Mouse (Mus musculus) layer of hippocampus, adult 18-20 months (tissue): Measurements from ENCODE around the gene Cnmd. TPM values are rescaled to one million over a fixed set of nuclear protein-coding genes. Genes with fewer than 3 reads are reported as not detected.

ENCODE experiments used
- DNase-seq, 2 experiments: peaks; one replicate each; pipeline ENCODE4 v3.0.0; 2022; ENCODE audit warnings: low spot score in 2 of 2
- long read RNA-seq: library from polyadenylated mRNA; stranded (forward); transcript quantifications from one replicate; pipeline ENCODE4 v2.0.0, GENCODE M21; 2021
- total RNA-seq, 2 experiments: library from RNA; stranded (reverse); gene quantifications; 2 replicates each; pipeline ENCODE4 v1.2.3; 2021

The Cnmd gene
- total RNA-seq, result 1 to 10 TPM; 1.0 to 1.7 TPM
- long read RNA-seq, partial matches to known transcripts, result 0 of 2 reads
- long read RNA-seq, other reads (novel, unspliced or antisense), result 2 of 2 reads

GRCm38 (mm10) chr14:79662001-79662400, at the start of gene Cnmd:
Cnmd (minus strand) TSS chr14:79662170.
- DNase-seq, result no peak

GRCm38 (mm10) chr14:79711301-79711700, 49.3 kb upstream of the Cnmd start:
- DNase-seq, result peak in 1 of 2 experiments; percentile 52

- no peak for DNase-seq
Observed at GRCm38 (mm10) chr14:79703523-79704172, 41.7 kb upstream of the Cnmd start.

- no peak for DNase-seq
Observed at GRCm38 (mm10) chr14:79701606-79702005, 39.6 kb upstream of the Cnmd start.

GRCm38 (mm10) chr14:79701054-79701453, 39.1 kb upstream of the Cnmd start:
- no peak for DNase-seq

- no peak for DNase-seq
Observed at GRCm38 (mm10) chr14:79699381-79699780, 37.4 kb upstream of the Cnmd start.

- no peak for DNase-seq
Observed at GRCm38 (mm10) chr14:79690068-79690844, 28.3 kb upstream of the Cnmd start.

GRCm38 (mm10) chr14:79680652-79681051, 18.7 kb upstream of the Cnmd start:
- no peak for DNase-seq

GRCm38 (mm10) chr14:79677891-79678687, 16.1 kb upstream of the Cnmd start:
- DNase-seq, result peak in 1 of 2 experiments; percentile 48

GRCm38 (mm10) chr14:79677108-79677753, 15.3 kb upstream of the Cnmd start:
- DNase-seq, result no peak

GRCm38 (mm10) chr14:79673083-79674013, 11.4 kb upstream of the Cnmd start:
- peak in 1 of 2 experiments; percentile 15 for DNase-seq

- DNase-seq, result no peak
Observed at GRCm38 (mm10) chr14:79672567-79672966, 10.6 kb upstream of the Cnmd start.

- no peak for DNase-seq
Observed at GRCm38 (mm10) chr14:79671008-79671407, 9.0 kb upstream of the Cnmd start.

- DNase-seq, result peak in 1 of 2 experiments; percentile 38
Observed at GRCm38 (mm10) chr14:79661005-79661917, 709 bp downstream of the Cnmd start.

- no peak for DNase-seq
Observed at GRCm38 (mm10) chr14:79660467-79660866, 1.5 kb downstream of the Cnmd start.

- DNase-seq, result no peak
Observed at GRCm38 (mm10) chr14:79658748-79659508, 3.0 kb downstream of the Cnmd start.

GRCm38 (mm10) chr14:79658286-79658685, 3.7 kb downstream of the Cnmd start:
- DNase-seq, result peak; percentile 48 to 69

GRCm38 (mm10) chr14:79652654-79653053, 9.3 kb downstream of the Cnmd start:
- DNase-seq, result no peak
